Mouse (Mus musculus) retina, postnatal 1 day (tissue): ENCODE measurements around the gene Pbx1.
"Not testable (repeated sequence)": the region's sequence is repeated elsewhere in the genome, so short reads cannot be mapped to it uniquely, and the experiment has no call there.

Experiments
- DNase-seq: peaks from one replicate; pipeline ENCODE4 v3.0.0-alpha.2; 2012

Pbx1 gene

DNA sequence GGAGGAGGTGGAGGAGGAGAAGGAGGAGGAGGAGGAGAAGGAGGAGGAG is at the start of gene Pbx1:
Gene Pbx1 (minus strand): TSS at position 39 of the 49 bp plus-strand sequence.
- not testable (repeated sequence) for DNase-seq

DNA sequence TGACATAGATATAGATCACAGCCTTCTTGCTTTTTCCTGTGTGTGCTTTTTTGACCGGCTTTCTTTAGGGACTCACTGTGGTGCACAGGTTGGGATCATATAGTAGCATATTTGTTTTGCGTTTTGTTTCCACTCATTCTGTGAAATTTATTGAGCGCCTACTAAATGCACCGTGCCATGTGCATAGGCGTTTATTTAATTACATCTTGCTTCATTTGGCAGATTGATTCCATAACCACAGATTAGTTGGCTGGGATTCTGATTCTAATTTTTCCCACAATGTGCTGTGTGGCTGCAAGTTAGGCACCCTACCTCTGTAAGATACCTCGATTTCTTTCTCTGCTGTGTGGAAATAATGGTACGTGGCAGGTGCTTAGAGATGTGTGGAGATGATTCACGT is 47.6 kb upstream of the Pbx1 start:
- no peak for DNase-seq

DNA sequence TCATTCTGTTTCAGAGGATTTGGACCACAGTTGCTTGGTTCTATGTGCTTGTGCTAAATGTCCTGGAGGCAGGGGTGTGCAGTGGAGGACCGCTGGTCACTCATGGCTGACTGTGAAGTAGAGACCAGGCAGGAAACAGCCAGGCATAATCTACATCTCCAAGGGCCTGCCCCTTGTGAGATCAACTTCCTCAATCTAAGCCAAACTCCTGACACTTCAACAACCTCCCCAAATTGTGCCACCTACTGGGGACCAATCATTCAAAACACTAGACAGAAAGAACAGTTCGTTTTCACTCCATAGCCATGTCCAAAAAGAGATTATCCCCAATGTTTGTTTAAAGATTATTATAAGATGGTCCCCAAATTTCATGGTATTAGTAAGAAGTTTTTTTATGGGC is 46.8 kb upstream of the Pbx1 start:
- no peak for DNase-seq

DNA sequence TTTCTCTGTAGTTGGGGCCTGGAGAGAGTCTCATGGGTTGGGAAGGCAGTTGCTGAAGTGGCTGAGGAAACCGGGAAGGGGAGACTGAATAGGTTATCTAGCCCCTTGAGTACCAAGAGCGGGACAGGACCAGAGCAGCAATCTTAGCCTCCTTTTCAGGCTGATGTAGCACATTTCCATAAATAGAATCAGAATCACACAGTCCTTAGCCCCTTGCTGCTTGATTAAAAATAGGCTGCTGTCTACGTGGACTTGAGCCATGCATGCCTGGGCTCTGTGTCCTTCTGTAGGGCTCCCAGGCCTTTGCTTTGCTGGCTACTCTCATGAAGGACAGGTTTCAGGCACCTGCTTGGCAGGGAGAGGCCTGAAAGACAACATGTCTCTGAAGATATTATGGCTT is 44.8 kb upstream of the Pbx1 start:
- no peak for DNase-seq

DNA sequence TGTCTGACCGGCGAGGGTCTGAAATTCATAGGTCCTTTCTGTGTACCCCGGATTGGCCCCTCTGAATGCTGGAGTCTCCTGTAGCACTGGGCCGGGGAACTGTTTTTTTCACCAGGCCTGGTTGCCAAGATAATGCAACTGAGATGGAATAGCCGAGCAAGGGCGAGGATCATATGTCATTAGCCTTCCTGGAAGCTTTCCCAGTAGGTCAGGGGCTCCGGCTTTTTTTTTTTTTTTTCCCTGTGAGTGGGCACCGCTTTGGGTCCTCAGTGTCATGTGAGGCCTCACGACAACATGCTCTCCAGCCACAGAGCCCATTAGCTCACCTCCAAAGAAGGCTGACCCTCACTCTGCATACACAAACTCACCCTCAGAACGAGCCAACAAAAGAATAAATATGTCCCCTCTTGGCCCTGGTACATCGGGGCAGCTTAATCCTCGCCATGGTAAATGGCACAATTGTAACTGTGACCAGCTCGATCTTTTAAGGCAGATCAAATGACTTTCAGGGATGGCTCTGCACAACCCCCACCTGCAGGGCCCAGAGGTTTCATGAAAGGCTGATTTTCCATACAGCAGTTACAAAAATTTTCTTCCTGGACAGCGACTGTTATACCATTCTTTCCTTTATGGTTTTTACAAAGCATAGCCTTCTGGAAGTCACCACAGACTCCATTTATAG is 44.3 kb upstream of the Pbx1 start:
- DNase-seq = peak; percentile 92

DNA sequence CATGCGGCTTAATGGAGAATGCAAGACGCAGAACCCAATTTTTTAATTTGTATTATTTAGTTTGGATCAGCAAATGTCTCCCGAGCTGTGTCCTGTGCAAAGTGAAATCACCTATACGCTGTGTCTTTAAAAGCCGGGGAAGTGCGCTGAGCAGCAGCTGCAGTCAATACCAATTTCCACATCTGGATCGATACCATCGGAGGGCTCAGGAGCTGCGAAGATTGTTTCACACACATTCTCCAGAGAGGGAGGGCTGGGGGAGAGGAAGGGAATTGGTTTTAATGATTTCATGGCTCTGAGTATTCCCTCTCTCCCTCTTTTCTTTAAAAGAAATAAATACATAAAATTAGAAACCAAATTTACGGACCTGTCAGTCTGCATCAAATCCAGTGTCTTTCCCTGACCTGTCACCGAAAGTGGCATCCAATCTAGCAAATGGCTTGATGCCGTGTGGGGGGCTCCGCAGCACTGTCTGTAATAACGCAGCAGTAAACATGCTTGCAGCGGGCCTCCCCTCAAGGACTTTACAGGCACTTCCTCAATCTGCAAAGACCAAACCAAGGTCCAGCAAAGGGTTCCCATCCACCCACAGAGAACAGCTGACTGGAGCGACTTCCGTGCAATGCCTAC is 43.6 kb upstream of the Pbx1 start:
- no peak for DNase-seq

DNA sequence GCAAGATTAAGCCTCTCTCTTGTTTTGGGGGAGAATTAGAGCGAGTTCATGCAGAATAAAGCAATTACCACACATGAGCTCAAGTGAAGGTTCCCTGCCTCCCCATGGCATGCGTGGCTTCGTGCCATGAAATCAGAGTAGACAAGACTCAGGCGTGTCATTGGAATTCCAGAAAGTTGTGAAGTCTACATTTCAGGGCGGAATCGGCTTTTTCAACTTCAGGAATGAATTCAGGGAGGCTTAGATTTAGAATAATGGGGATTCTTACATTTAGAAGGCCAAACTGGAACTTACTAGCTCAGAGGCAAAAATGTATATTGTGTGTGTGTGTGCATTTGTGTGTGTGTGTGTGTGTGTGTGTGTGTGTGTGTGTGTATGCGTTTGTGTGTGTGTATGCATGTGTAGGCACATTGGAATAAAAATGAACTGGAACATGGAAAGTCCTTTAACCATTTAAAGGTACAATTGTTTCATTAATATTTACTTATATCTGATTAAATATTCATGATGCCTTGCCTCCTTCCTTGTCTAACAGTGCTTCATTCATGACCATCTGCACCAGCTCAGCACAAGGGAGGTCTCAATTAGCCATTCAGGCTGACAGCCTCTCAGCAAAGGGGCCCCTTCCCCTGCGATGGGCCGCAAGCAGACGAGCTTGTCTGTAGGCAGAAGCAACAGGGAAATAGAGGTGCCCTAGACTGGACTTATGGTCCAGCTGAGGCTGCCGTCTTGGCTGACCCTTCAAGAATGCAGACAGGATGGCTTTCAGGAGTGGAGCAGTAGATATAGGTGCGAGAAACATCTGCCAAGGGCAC is 41.4 kb upstream of the Pbx1 start:
- DNase-seq = peak; percentile 89

DNA sequence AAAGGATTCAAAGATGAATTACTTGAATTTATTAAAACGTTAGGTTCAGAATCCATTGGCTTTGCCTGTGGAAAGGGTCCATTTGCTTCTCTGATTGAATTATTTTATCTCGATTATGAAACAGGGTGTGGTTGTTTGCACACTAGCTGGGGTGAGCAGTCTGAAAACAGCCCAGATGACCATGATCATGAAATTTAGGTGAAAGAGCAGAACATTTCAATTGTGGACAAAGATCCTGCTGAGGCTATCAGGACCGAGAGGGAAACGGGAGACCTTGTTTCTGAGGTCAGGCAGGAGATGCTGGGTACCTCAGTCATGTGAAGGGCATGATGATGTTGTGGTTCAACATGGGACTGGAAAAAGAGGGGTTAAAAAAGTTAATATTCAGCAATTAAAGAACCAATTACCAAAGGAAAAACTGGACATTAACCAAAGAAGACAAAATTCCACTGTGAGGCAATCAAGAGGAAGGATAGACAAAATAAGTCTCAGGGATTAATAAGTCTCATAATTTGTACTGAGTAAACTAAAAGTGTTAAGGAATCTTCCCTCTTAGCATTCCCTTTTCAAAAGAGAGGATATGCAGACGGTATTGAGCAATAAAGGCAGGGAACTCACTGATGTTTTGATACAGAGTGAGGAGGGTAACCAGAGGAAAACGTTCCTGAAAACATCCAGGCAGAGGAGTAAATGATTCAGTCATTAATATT is 40.6 kb upstream of the Pbx1 start:
- DNase-seq = no peak

DNA sequence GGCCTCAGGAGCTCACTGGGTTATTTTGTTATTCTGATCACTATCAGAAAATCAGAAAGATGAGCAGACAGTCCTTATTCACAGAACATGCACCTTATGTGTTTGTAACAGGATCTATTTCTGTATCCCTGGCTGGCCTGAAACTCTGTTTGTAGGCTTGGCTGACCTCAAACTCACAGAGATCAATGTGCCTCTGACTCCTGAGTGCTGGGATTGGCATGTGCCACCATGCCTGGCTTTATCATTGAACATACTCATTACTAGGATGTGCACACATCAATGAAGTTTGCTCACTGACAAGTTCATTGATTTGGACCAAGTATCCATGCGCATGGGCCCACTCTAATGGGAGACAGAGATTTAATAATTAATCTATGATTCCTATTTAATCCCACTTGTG is 27.4 kb upstream of the Pbx1 start:
- no peak for DNase-seq

DNA sequence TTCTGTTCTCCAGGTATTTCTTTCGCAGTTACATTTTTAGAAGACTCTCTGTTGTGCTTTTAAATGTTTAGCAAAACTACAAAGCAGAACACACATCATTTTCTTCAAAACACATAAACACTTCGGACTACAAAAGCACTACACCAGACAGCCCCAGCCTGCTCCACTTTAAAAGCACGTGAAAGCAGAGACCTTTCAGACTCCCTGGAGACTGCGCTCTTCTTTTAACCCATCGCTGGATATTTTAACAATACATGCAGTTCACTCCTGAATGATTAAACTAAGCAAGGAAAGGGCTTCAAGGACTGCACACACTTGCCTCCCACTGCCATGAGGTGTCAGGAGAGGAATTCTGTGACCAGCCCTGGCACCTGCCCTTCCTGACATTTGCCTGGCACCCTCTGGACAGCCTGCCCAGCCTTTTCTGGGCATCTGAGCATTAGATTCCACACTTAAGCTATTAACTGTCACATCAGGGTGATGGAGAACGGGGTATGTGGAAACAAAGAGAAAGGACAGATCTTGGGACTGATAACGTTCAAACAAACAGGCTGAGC is 25.2 kb upstream of the Pbx1 start:
- peak; percentile 26 for DNase-seq

DNA sequence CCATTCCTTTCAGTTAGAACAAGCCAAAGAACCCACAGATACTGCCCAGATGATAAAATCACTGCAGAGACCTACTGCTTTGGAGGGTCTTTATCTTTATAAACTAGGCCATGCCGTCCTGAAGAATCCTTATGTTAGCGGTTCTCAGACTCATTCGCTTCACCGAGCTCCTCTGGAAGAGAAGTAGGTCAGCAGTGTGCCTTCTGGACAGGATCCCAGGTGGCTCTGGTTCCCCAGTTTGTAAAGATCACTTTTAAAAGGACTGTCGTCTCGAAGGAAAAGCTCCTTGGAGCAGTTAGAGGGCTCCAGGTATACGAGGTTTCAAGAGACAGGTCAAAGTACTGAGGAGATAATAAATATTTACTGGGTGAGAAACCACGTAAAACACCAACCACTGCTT is 23.1 kb upstream of the Pbx1 start:
- DNase-seq = peak; percentile 35

DNA sequence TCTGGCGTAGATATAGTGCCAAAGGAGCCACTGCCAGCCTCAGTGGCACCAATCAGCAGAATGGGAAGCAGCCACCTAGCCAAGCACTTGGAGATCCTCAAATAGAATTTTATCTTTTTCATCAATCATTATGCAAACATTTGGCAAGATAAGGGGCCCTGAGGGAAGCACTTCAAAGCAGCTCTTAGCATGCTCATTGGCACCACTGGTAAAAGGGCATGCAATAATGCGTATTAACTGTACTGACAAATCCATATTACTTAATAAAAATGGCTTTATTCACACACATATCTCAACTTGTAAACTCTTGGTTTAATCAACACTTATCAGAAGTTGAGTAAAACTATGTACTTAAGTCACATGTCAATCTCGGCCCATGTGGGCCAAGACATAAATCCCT is 1.6 kb upstream of the Pbx1 start:
- DNase-seq = no peak

DNA sequence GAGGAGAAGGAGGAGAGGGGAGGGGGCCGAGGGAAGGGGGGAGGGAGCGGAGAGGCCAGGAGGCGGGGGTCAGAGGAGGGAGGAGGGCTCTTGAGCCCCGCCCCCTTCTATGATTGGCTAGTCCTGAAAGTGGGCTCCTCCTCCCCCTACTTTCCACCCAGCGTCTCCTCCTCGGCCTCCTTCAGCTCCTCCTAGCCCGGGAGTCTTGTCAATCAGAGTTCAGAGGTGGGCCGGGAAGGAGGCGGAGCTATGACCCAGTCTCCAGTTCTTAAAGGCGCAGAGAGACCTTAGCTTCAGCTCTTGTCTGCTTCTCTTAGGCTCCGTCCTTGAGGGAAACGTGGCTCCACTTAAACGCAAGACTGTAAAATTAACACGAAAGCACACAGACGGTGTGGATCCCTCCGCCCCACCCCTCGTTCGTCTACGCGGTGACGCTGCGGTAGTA is 233 bp upstream of the Pbx1 start:
- DNase-seq = peak; percentile 99

DNA sequence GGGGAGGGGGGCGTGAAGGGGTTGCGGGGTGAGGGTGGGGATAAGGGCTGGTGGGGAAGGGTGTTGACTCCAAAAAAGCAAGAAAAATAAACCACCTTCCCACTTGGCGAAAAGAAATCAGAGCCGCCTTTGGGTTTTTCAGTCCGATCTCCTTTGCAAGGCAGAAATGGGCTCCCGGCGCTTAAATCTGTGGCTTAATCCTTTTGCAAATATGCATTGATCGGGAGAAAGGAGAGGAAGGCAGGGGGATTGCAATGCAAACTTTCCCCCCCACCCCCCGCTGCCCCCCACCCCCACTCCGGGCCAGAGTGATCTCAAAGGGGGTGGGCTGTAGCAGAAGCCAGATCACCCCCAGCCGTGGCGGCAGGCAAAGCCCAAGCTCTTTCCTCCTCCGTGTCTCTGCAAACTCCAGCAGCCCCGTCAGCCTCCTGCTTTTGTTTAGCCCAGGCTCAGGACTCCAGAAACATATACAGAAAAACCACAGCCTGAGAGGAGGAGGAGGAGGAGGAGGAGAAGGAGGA is 299 bp downstream of the Pbx1 start:
- DNase-seq = no peak

DNA sequence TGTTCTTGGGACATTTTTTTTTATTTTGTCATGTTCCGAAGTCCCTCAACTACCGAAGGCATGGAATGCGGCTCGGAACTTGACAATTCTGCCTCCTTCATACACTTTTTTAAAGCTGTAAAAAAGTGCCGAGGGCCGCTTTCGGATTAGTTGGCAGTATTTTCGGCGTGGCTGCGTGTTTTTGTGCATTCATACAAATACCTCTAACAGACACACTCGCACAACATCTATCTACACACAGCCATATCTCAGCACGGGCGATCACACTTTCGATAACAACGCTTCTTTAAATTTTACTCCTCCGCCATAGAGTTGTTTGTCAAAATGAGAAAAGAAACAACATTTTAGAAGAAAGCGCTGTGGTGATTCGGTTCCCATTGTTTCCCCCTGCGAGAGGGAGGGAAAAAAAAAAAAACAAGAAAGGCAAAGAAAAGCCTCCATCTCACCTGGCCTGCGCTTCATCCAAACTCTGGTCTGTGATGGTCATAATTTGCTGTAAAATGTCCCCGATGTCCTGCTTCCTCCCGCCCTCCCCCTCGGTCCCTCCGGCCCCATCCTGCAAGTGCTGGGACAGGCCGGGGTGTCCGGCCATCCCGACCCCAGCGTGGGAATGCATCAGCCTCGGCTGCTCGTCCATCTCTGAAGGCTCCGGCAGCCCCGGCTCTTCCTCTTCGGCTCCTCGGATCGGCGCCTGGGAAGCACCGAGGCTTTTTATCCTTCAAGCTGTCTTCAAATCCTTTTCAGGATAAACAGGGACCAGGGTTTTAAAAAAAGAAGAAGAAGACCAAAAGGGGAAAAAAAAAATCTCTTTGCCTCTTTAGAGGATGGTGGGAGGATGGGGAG is 981 bp downstream of the Pbx1 start:
- peak; percentile 70 for DNase-seq

DNA sequence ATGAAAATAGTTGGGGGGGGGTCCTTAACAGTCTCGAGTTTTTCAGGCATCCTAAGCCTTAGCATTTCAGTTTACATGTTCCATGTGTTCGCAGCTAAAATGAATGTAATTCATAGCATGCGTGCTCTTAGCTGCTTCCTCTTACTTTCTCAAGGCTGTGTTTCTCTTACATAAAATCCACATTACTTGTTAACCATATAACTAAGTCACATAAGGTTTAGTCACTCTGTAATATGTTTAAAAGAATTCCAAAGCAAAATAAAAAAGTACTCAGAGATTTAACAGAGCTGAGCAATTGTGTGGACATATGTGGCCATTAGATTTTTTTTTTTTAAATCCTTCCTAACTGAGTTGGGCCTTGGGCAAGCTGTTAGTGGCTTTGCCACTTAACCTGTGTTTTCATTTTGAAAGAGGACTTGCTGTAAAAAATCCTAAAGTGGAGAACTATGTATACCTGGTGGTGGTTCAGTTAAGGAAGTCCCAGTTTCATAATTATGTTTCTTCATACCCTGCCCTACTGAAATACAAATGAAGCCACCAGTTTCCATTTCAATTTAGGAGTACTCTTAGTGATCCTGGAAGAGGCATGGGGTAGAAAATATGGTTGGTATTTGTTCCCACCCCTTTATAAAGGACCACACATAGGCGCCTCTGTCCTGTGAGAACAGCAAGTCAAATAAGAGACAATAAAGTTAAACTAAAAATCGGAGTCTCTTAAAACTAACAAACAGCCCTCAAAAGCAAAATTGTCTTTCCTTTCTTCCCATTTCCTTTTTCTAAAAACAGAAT is 2.0 kb downstream of the Pbx1 start:
- peak; percentile 27 for DNase-seq

DNA sequence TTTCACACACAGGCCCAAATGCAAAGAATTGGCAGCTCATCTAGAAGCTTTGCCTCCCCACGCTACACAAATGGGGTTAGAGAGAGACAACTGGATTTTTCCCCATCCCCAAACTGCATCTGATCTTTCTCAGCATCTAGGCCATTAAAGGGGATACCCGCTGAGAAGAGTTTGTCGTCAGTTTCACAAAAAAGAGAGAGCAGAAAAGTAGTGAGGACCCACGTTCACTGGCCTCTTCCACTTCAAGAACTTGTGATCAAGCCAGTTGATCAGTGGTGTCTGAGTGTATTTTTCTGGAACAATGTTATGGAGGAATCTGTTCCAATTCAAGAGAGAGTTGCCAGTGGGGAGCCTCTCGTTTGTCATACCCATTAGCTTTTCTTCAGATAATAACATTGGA is 2.7 kb downstream of the Pbx1 start:
- peak; percentile 44 for DNase-seq

DNA sequence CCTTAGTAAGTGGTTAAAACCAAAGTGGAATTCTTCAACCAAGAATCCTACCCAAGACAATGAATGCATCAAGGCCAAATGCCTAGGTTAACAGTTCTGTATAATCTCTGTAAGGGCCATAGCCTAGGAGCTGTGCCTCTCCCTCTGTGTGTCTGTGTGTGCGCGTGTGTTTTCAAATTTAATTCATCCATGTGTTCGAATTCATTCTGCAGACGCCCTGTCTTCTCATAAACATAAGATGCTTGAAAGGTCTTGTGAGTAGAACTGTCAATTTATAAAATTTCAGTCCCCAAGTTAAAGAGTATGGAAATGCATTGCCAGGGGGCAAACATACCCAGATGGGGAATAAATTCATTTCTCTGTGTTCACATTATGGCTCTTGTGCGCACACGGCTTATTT is 3.8 kb downstream of the Pbx1 start:
- peak; percentile 33 for DNase-seq

DNA sequence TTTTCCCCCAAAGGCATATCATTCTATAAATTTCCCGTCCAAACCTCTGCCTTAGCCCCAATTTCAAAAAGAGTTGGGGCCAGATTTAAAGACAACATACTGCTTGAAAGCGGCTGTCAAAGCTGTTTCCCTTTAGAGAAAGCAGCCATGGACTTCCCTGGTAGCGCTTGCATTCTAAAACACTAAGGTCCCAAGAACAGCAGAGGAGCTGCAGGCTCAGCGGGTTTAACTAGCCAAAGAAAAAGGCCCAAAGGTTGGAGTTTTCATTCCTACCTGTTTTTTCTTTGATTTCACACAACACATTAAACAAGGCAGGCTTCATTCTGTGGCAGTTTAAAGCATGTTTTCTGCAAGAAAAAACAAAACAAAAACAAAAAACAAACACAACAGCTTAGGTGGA is 4.5 kb downstream of the Pbx1 start:
- DNase-seq = peak; percentile 27

DNA sequence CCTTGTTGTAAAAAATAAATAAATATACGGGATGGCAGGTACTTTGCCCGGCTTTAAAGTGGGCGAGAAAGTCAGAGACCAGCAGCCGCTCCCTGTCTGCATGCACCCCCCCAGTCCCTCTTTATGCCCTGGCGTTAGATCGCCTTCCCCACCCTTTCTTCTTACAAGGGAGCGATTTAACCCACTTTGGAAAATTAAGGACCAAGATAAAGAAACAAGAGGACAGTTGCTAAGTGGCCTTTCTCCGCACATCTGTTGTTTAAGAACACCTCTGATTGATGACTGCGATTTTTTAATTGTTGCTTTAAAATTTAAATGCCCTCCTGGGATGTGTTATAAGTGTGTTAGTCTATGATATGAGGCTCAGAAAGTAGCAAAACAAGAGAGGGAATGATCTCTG is 5.2 kb downstream of the Pbx1 start:
- DNase-seq = no peak

DNA sequence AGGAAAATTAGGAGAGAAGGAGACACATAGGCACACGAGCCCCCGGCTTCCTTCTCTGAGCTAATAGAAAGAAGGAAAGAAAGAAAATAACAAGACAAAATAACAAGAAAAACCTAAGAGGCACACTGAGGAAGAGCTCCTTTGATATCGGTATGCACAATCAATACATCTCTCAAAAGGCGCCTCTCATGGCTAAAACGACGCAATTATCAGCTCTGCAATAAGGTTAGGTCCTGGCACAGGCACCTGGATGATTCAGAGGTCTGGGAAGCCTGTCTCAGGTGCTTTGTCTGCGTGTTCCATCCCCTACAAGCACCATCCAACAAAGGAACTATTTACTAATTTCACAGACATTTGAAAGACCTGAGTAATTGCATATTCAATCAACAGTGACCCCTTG is 5.8 kb downstream of the Pbx1 start:
- no peak for DNase-seq
